Mouse (Mus musculus): Measurements from ENCODE around the gene Cnnm4. TPM values are rescaled to one million over a fixed set of nuclear protein-coding genes. Genes with fewer than 3 reads are reported as not detected.

The Cnnm4 gene
- 21.6 TPM for polyA plus RNA-seq (2012; fragmentation: generic; extraction: Trizol)

- TF ChIP-seq POLR2A (IDR thresholded peaks at IDR 0.05; ENCODE audit: insufficient read length, low read depth) (peak; percentile 86), E2F4 (IDR thresholded peaks at IDR 0.05; ENCODE audit: insufficient read depth) (no peak), TCF3 (IDR thresholded peaks at IDR 0.05; ENCODE audit: insufficient read length, low read depth) (no peak), USF1 (IDR thresholded peaks at IDR 0.05; ENCODE audit: low read depth) (no peak), MAX (IDR thresholded peaks at IDR 0.05; ENCODE audit: low read depth) (no peak), CEBPB (IDR thresholded peaks at IDR 0.05; ENCODE audit: insufficient read depth, poor library complexity, severe bottlenecking) (no peak), MYOD1 (IDR thresholded peaks at IDR 0.05; ENCODE audit: control insufficient read depth in 1 of 3, insufficient read length in 2 of 3, low read depth in 2 of 3) (peak in 1 of 3 experiments; percentile 52), SRF (IDR thresholded peaks at IDR 0.05; ENCODE audit: control insufficient read depth, insufficient read length, low read depth) (no peak), TCF12 (IDR thresholded peaks at IDR 0.05; ENCODE audit: insufficient read depth, poor library complexity, severe bottlenecking) (no peak), MYOG (IDR thresholded peaks at IDR 0.05; ENCODE audit: control insufficient read depth in 1 of 3, insufficient read depth in 1 of 3, insufficient read length in 2 of 3, low read depth in 2 of 3) (peak in 1 of 3 experiments; percentile 61), POLR2AphosphoS2 (IDR thresholded peaks at IDR 0.05; ENCODE audit: insufficient read length, low read depth) (peak; percentile 87), REST (IDR thresholded peaks at IDR 0.05; ENCODE audit: insufficient read depth, insufficient read length) (no peak)
- Histone ChIP-seq H3K4me2 (ENCODE audit: low read depth) (peak within 1 kb of the TSS; percentile 87), H3K4me3 (peak within 1 kb of the TSS; percentile 75), H3K79me2 (ENCODE audit: control insufficient read depth, insufficient read depth) (peaks cover 45% of the 10 kb centered on the region), H3K27me3 (ENCODE audit: control insufficient read depth, insufficient read depth, insufficient read length) (no peaks in the 10 kb centered on the region), H3K36me3 (ENCODE audit: control insufficient read depth, insufficient read depth) (no peaks in the 10 kb centered on the region), H3ac (ENCODE audit: control insufficient read depth, insufficient read length) (peak within 1 kb of the TSS; percentile 64)
These were observed at the start of gene Cnnm4 for GRCm38 (mm10) chr1:36471181-36472105. Gene Cnnm4 (plus strand): TSS chr1:36471620.

DNA sequence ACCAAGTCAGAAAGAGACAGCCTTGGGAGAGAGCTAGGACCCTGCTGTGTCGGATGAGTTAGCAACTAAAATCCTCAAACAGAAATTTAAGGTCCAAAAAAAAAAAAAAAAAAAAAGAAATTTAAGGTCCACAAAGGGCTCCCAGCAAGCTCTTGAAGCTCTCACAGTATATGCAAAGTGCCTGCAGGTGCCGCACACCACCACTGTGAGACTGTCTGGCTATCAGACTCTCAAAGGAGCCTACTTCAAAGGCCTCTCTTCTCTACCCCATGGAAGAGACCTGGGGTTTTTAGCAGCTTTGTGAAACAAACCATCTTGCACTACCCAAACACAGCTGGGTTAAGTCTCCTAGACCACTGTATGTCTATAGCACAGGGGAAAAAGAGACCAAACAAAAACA lies 41.9 kb upstream of the Cnnm4 start:
- H3K36me3 ChIP-seq (ENCODE audit: control insufficient read depth, insufficient read depth): peaks cover 40% of the 10 kb centered on the region
- no peak overlapping the region for H3ac ChIP-seq (ENCODE audit: control insufficient read depth, insufficient read length)
- H3K4me3 ChIP-seq: no peak overlapping the region
- H3K4me2 ChIP-seq (ENCODE audit: low read depth): no peak overlapping the region
- H3K79me2 ChIP-seq (ENCODE audit: control insufficient read depth, insufficient read depth): no peaks in the 10 kb centered on the region
- H3K27me3 ChIP-seq (ENCODE audit: control insufficient read depth, insufficient read depth, insufficient read length): no peaks in the 10 kb centered on the region
- no peak for TF ChIP-seq MAX (IDR thresholded peaks at IDR 0.05; ENCODE audit: low read depth)

DNA sequence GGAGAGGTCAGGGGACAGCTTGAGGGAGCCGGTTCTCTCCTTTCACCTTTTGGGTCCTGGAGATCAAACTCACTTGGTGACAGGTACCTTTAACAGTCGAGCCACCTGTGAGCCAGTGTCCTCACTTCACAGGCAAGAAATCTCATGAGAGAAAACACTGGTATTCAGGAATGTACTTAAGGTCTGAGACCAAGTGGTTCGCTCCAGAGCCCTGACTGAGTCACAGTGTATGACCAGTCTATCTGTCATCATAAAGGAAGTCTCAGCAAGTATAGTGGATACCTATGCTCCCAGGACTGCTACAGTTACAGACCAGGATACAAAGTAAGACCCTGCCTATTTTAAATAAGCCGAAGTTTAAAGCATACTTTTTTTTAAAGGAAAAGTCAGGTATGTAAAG lies 38.4 kb upstream of the Cnnm4 start:
- Histone ChIP-seq H3K4me2 (ENCODE audit: low read depth) (no peak overlapping the region), H3K36me3 (ENCODE audit: control insufficient read depth, insufficient read depth) (peaks cover 22% of the 10 kb centered on the region), H3ac (ENCODE audit: control insufficient read depth, insufficient read length) (no peak overlapping the region), H3K79me2 (ENCODE audit: control insufficient read depth, insufficient read depth) (no peaks in the 10 kb centered on the region), H3K4me3 (no peak overlapping the region), H3K27me3 (ENCODE audit: control insufficient read depth, insufficient read depth, insufficient read length) (no peaks in the 10 kb centered on the region)
- no peak for TF ChIP-seq E2F4 (IDR thresholded peaks at IDR 0.05; ENCODE audit: insufficient read depth)
- no peak for TF ChIP-seq POLR2AphosphoS2 (IDR thresholded peaks at IDR 0.05; ENCODE audit: insufficient read length, low read depth)
- TF ChIP-seq POLR2A (IDR thresholded peaks at IDR 0.05; ENCODE audit: insufficient read length, low read depth): no peak
- no peak for TF ChIP-seq CEBPB (IDR thresholded peaks at IDR 0.05; ENCODE audit: insufficient read depth, poor library complexity, severe bottlenecking)
- TF ChIP-seq SRF (IDR thresholded peaks at IDR 0.05; ENCODE audit: control insufficient read depth, insufficient read length, low read depth): no peak
- no peak for TF ChIP-seq MAX (IDR thresholded peaks at IDR 0.05; ENCODE audit: low read depth)
- no peak for TF ChIP-seq USF1 (IDR thresholded peaks at IDR 0.05; ENCODE audit: low read depth)
- TF ChIP-seq MYOD1 (IDR thresholded peaks at IDR 0.05; ENCODE audit: control insufficient read depth in 1 of 3, insufficient read length in 2 of 3, low read depth in 2 of 3): no peak
- TF ChIP-seq TCF3 (IDR thresholded peaks at IDR 0.05; ENCODE audit: insufficient read length, low read depth): no peak
- TF ChIP-seq MYOG (IDR thresholded peaks at IDR 0.05; ENCODE audit: control insufficient read depth in 1 of 3, insufficient read depth in 1 of 3, insufficient read length in 2 of 3, low read depth in 2 of 3): no peak

DNA sequence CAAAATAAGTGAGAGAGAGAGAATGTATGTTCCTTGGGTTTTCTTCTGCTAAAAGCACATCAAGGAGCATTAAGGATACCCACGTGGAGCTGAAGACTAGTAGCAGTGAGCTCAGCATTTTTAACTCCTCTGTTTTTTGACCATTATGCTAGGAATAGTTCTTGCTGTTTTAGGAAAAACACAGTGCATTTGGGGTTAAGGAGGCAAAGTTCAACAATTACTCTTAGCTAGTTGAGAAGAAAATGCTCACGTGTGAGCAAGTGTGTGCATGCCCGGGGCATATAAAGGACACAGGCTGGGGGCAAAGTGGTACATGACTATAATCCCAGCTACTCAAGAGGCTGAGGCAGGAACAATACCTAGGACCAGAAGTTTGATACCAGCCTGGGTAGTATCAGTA lies 37.8 kb upstream of the Cnnm4 start:
- Histone ChIP-seq H3K36me3 (ENCODE audit: control insufficient read depth, insufficient read depth) (peaks cover 27% of the 10 kb centered on the region), H3K4me3 (no peak overlapping the region), H3K27me3 (ENCODE audit: control insufficient read depth, insufficient read depth, insufficient read length) (no peaks in the 10 kb centered on the region), H3ac (ENCODE audit: control insufficient read depth, insufficient read length) (no peak overlapping the region), H3K79me2 (ENCODE audit: control insufficient read depth, insufficient read depth) (no peaks in the 10 kb centered on the region), H3K4me2 (ENCODE audit: low read depth) (no peak overlapping the region)
- no peak for TF ChIP-seq TCF12 (IDR thresholded peaks at IDR 0.05; ENCODE audit: insufficient read depth, poor library complexity, severe bottlenecking)
- no peak for TF ChIP-seq E2F4 (IDR thresholded peaks at IDR 0.05; ENCODE audit: insufficient read depth)
- TF ChIP-seq MAX (IDR thresholded peaks at IDR 0.05; ENCODE audit: low read depth): no peak
- TF ChIP-seq CEBPB (IDR thresholded peaks at IDR 0.05; ENCODE audit: insufficient read depth, poor library complexity, severe bottlenecking): no peak

DNA sequence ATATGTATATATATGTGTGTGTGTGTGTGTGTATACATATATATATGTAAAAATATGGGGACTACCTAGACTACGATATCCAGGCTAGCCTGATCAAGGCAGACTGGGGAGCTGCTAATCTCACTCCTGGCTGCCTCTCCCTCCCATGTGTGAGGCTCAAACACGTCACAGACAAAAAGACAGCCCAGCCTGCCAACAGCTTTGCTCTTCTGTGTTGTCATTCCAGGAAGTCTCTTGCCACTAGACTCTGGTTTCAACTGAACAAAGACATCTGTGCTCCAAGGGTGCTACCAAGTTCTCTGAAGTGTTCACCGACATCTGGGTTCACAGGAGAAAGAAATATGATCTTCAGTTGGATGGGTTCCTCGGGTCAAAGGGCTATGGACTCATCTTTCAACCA lies 36.3 kb upstream of the Cnnm4 start:
- Histone ChIP-seq H3K27me3 (ENCODE audit: control insufficient read depth, insufficient read depth, insufficient read length) (no peaks in the 10 kb centered on the region), H3ac (ENCODE audit: control insufficient read depth, insufficient read length) (no peak overlapping the region), H3K79me2 (ENCODE audit: control insufficient read depth, insufficient read depth) (no peaks in the 10 kb centered on the region), H3K4me3 (no peak overlapping the region), H3K4me2 (ENCODE audit: low read depth) (peak overlapping the region; percentile 16), H3K36me3 (ENCODE audit: control insufficient read depth, insufficient read depth) (peaks cover 36% of the 10 kb centered on the region)
- TF ChIP-seq E2F4 (IDR thresholded peaks at IDR 0.05; ENCODE audit: insufficient read depth) (no peak), MYOG (IDR thresholded peaks at IDR 0.05; ENCODE audit: control insufficient read depth in 1 of 3, insufficient read depth in 1 of 3, insufficient read length in 2 of 3, low read depth in 2 of 3) (peak in 1 of 3 experiments; percentile 9)

Measured in myocyte (in vitro differentiated cells).